Mouse (Mus musculus) bone marrow, adult 2 months (tissue): ENCODE measurements around the gene Pcx. TPM values are rescaled to one million over a fixed set of nuclear protein-coding genes. Genes with fewer than 3 reads are reported as not detected.

Source experiments
- H3K27ac ChIP-seq: fragments of 200-500 bp; 2 replicates; pipeline ENCODE4 v1.5.1; 2012; ENCODE audit warnings: low read depth, mild to moderate bottlenecking, control low read depth, inconsistent platforms, low read length; ENCODE audit not compliant: control insufficient read depth, poor library complexity, insufficient read depth
- H3K4me1 ChIP-seq: fragments of 200-500 bp; 2 replicates; pipeline ENCODE4 v1.6.1; 2011; ENCODE audit warnings: low read length; ENCODE audit not compliant: control insufficient read depth, insufficient read depth
- H3K4me3 ChIP-seq: fragments of 200-500 bp; replicated peaks from 2 replicates; pipeline ENCODE3; 2011; ENCODE audit warnings: mild to moderate bottlenecking, low read depth, low read length, control low read depth; ENCODE audit not compliant: control insufficient read depth
- CTCF ChIP-seq: fragments of 200-500 bp; IDR thresholded peaks from 2 replicates; pipeline ENCODE4 v1.5.1; 2011; ENCODE audit warnings: low read length, control low read depth; ENCODE audit not compliant: control insufficient read depth, insufficient read depth
- POLR2A ChIP-seq: fragments of 200-500 bp; IDR thresholded peaks from 2 replicates; pipeline ENCODE4 v1.6.1; 2011; ENCODE audit warnings: low read depth, mild to moderate bottlenecking, control low read depth, low read length, borderline replicate concordance; ENCODE audit not compliant: control insufficient read depth
- WGBS: fragments of 180-500 bp; shearing (Covaris S2); methylation state at CpG from one replicate; pipeline ENCODE4 v1.1.7; 2018; 5-methylcytosine and 5-hydroxymethylcytosine counted together
- polyA plus RNA-seq: library from polyadenylated mRNA; stranded (reverse); fragments of >200 nt; gene quantifications from 2 replicates; pipeline ENCODE4 v1.2.4, GENCODE M21; 2011; ENCODE audit warnings: low replicate concordance; ENCODE audit not compliant: missing spikeins, insufficient read depth, insufficient read length

Gene Pcx
- polyA plus RNA-seq, 1 experiment, result 8.7 TPM

- no peak overlapping the region for H3K4me3 ChIP-seq
- peaks cover 1% of the 10 kb centered on the region; the same call in 1 of the 2 replicates for H3K4me1 ChIP-seq
- 75% methylated on average over 2 of the region's 2 CpGs for WGBS
- no peak for TF ChIP-seq POLR2A
- TF ChIP-seq CTCF, result no peak
- H3K27ac ChIP-seq, result peak overlapping the region; percentile 54
Measured at GRCm38 (mm10) chr19:4566880-4567279, 56.6 kb downstream of the Pcx start.

GRCm38 (mm10) chr19:4567665-4568064, 57.4 kb downstream of the Pcx start:
- Histone ChIP-seq H3K27ac (no peak overlapping the region), H3K4me1 (peaks cover 1% of the 10 kb centered on the region; the same call in 1 of the 2 replicates), H3K4me3 (no peak overlapping the region)
- 16% methylated on average over 2 of the region's 2 CpGs for WGBS
- TF ChIP-seq CTCF (no peak), POLR2A (no peak)

GRCm38 (mm10) chr19:4568832-4569231, 58.6 kb downstream of the Pcx start:
- no peak overlapping the region for H3K4me3 ChIP-seq
- 63% methylated on average over 4 of the region's 4 CpGs for WGBS
- H3K4me1 ChIP-seq, result 0 out of 2 replicates have a peak, but pooled peaks cover 1% of the 10 kb centered on the region
- peak overlapping the region; percentile 23; the same call in 1 of the 2 replicates for H3K27ac ChIP-seq
- TF ChIP-seq CTCF (no peak), POLR2A (peak; percentile 35; the same call in 1 of the 2 replicates)

- WGBS, result 80% methylated on average over 17 of the region's 17 CpGs
- TF ChIP-seq POLR2A (no peak), CTCF (no peak)
- Histone ChIP-seq H3K4me3 (no peak overlapping the region), H3K4me1 (0 out of 2 replicates have a peak, but pooled peaks cover 1% of the 10 kb centered on the region), H3K27ac (peak overlapping the region; percentile 23; the same call in 1 of the 2 replicates)
Measured at GRCm38 (mm10) chr19:4569356-4570236, 59.3 kb downstream of the Pcx start.

GRCm38 (mm10) chr19:4570237-4570613, 60.0 kb downstream of the Pcx start:
- Histone ChIP-seq H3K4me1 (0 out of 2 replicates have a peak, but pooled peaks cover 1% of the 10 kb centered on the region), H3K27ac (no peak overlapping the region), H3K4me3 (no peak overlapping the region)
- 90% methylated on average over 11 of the region's 11 CpGs for WGBS
- TF ChIP-seq POLR2A, result no peak
- no peak for TF ChIP-seq CTCF

- Histone ChIP-seq H3K4me1 (0 out of 2 replicates have a peak, but pooled peaks cover 1% of the 10 kb centered on the region), H3K4me3 (no peak overlapping the region), H3K27ac (no peak overlapping the region)
- WGBS, result 85% methylated on average over 6 of the region's 6 CpGs
- TF ChIP-seq POLR2A (no peak), CTCF (no peak)
Measured at GRCm38 (mm10) chr19:4570815-4571214, 60.5 kb downstream of the Pcx start.

- 93% methylated on average over 1 of the region's 1 CpGs for WGBS
- TF ChIP-seq CTCF (no peak), POLR2A (no peak)
Measured at GRCm38 (mm10) chr19:4571658-4572057, 61.4 kb downstream of the Pcx start.

GRCm38 (mm10) chr19:4572061-4572460, 61.8 kb downstream of the Pcx start:
- WGBS, result 79% methylated on average over 4 of the region's 4 CpGs
- H3K4me1 ChIP-seq, result 0 out of 2 replicates have a peak, but pooled peaks cover 1% of the 10 kb centered on the region
- H3K27ac ChIP-seq, result no peak overlapping the region
- no peak overlapping the region for H3K4me3 ChIP-seq
- no peak for TF ChIP-seq CTCF
- TF ChIP-seq POLR2A, result no peak

More at GRCm38 (mm10) chr19:4571658-4572057, 61.4 kb downstream of the Pcx start:
- no peak overlapping the region for H3K4me3 ChIP-seq
- 0 out of 2 replicates have a peak, but pooled peaks cover 1% of the 10 kb centered on the region for H3K4me1 ChIP-seq
- H3K27ac ChIP-seq, result no peak overlapping the region
